Mouse (Mus musculus): ENCODE results near the gene Arhgap28. TPM values are rescaled to one million over a fixed set of nuclear protein-coding genes. Genes with fewer than 3 reads are reported as not detected.

Gene Arhgap28
- total RNA-seq, 1 experiment from 2014 or later = not detected

DNA sequence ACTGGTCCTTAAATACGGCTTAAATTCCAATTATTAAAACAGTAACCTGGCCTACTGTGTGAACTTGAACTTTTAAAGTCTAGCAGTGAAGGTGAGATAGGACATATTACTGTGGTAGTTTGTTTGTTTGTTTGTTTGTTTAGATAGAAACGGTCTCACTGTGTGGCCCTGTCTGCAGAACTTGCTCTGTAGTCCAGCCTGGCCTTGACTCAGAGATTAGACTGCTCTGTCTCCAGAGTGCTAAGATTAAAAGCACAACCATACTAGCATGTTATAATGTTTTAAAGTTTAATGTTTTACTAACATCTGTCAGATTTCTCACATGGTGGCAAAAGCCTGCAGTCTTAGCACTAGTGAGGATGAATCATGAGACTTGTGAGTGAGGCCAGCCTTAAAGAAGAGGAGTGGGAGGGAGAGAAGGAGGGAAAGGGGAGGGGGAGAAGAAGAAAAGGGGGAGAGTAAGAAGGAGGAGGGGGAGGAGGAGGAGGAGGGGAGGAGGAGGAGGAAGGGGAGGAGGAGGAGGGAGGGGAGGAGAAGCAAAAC, 8.6 kb downstream of the Arhgap28 start:
- no peak for ATAC-seq (replicated peaks; ENCODE audit: insufficient number of reproducible peaks, low FRiP score, low TSS enrichment, poor library complexity, severe bottlenecking)

DNA sequence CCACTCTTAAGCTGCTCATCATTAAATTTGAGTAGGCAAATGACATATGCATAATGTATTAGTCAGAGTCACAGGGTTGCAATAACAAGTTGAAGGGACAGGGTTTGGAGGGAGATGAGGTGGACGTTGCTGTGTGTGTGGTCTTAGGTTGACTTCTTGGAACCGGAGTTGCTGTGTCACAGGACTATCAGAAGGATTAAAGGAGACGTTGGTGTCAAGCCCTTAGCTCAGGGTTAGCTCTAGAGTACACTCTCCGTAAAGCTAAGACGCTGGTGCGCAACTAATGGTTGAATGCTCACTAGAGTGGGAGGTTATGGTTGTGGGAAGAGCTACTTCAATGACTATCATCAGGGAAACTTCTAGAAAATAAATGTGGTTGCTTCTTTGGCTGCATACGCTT, 9.1 kb downstream of the Arhgap28 start:
- no peak for ATAC-seq (replicated peaks; ENCODE audit: insufficient number of reproducible peaks, low FRiP score, low TSS enrichment, poor library complexity, severe bottlenecking)

DNA sequence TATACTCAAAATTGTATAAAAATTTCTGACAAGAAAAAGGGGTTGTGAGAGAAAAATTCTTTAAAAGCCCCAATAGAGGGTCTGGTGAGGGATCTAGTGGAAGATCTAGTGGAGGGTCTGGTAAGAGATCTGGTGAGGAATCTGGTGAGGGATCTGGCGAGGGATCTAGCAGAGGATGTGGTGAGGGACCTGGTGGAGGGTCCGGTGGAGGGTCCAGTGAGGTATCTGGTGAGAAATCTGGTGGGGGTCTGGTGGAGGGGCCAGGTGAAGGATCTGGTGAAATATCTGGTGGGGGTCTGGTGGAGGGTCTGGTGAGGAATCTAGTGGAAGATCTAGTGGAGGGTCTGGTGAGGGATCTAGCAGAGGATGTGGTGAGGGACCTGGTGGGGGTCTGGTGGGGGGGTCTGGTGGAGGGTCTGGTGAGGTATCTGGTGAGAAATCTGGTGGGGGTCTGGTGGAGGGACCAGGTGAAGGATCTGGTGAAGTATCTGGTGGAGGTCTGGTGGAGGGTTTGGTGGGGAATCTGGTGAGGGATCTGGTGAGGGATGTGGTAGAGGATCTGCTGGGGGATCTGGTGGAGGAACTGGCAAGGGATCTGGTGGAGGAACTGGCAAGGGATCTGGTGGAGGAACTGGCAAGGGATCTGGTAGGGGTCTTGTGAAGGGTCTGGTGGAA, 10.4 kb downstream of the Arhgap28 start:
- ATAC-seq (replicated peaks; ENCODE audit: insufficient number of reproducible peaks, low FRiP score, low TSS enrichment, poor library complexity, severe bottlenecking) = no peak

DNA sequence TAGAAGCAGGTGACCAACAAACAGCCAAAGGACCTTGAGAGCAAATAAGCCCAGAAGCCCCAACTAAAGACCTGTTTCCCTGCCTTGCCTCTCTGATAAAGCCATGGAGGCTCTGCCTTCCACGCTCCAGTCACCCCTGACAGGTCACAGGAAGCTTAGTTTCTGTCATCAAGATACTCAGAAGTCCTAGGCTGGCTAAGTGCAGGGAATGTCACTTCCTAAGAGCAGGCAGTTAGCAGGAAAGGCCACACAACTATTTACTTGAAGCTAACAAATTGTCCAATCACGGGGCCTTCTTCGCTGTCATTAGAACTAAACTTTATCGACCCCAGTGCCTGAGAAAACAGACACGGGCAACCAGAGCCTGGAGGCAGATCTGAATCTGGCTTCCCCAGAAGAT, 14.2 kb downstream of the Arhgap28 start:
- no peak for ATAC-seq (replicated peaks; ENCODE audit: insufficient number of reproducible peaks, low FRiP score, low TSS enrichment, poor library complexity, severe bottlenecking)

DNA sequence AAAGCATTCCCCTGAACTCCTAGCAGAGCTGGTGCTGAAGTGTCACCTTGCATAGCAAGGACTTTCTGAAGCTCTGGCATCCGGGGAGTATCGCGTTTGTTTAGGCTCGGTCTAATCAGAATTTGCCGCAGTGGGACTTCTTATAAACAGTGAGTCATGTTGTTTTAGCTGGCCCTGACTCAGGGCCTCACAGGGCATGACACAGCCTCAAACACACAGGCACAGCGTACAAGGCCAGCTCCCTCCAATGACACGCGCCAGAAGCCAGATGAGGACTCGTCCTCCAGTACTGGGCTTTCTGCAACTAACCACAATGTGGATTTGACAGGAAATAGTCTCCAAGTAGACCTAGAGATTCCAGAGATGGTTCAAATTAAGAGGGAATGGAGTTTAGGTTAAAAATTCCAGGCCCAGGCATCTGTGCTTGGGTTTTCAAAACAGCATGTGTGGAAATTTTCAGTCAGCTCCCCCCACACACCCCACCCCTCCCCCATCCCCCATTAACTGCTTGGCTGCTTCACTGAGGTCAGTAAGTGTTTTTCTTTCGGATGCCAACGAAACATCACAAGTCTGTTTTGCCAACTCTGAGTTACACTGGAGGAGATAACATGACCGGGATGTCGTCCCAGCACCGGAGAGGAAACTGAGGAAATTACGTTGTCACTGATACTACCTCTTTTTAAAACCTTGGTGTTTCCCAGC, 14.8 kb downstream of the Arhgap28 start:
- ATAC-seq (replicated peaks; ENCODE audit: insufficient number of reproducible peaks, low FRiP score, low TSS enrichment, poor library complexity, severe bottlenecking) = no peak

DNA sequence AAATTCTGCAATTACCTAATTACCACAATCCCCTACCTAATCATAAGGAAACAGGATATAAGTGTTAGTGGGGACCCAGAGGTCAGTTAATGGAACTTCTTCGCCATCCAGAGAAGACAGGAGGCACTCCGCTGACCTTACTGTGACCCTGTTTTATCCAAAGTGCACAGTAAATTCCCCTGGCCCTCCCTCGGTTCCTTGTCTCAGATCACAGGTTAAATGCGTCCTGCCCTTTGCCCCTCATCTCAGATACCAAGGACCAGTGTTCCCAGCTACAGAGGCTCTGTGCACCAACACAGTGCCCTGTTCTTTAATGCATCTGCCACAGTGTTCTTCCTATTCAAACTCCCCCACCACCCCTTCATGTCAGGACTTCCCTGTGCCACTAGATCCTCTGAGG, 18.4 kb downstream of the Arhgap28 start:
- ATAC-seq (replicated peaks; ENCODE audit: insufficient number of reproducible peaks, low FRiP score, low TSS enrichment, poor library complexity, severe bottlenecking) = no peak

DNA sequence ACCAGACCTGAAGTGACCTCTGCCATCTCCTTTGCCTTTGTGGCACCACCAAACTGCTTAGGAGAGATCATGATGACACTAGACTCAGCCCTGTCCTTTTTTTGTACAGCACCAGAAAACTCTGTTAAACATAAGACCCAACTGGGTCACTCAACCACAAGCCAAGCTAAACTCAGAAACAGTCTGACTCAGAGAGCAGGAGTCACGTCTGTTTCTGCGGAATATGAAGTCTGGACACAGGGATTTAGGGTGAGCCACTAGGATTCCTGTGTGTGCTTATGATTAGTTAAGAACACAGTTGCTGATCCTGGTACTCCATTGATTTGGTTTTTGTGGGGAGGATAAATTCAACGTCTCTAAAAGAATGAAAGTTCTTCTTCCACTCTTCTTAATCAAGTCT, 23.3 kb downstream of the Arhgap28 start:
- no peak for ATAC-seq (replicated peaks; ENCODE audit: insufficient number of reproducible peaks, low FRiP score, low TSS enrichment, poor library complexity, severe bottlenecking)

DNA sequence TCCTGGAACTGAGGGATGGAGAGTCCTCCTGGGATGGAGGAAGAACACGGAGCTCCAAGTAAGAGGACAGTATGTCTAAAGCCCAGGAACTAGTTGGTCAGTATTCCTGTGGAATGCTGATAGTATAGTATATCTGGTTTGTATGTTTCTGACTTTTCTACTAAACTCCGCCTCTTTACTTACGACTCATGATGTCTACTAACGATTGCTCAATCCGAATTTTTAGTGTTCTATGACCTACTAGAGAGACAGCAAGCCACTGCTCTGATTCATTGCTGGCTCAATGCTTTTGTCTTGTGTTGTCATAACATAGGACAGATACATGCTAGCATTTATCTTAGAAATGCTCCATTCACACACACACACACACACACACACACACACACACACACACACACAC, 24.7 kb downstream of the Arhgap28 start:
- no peak for ATAC-seq (replicated peaks; ENCODE audit: insufficient number of reproducible peaks, low FRiP score, low TSS enrichment, poor library complexity, severe bottlenecking)

DNA sequence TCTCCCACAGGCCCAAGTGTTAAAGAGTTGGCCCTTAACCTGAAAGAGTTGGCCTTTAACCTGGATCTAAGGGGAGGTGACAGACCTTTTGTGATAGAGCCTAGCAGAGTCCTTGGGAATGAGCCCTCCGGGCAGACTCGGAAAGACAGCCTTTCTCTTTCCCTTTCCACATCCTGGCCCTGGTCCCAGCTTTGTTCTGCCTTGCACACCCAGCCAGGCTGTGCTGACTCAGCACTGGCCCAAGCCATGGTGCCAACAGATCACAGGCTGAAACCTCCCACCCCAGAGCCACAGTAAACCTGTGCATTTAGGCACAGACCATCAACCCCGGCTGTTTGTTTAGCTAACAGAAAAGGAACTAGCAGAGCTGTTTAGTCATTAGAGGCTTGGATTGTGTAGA, 25.1 kb downstream of the Arhgap28 start:
- no peak for ATAC-seq (replicated peaks; ENCODE audit: insufficient number of reproducible peaks, low FRiP score, low TSS enrichment, poor library complexity, severe bottlenecking)

DNA sequence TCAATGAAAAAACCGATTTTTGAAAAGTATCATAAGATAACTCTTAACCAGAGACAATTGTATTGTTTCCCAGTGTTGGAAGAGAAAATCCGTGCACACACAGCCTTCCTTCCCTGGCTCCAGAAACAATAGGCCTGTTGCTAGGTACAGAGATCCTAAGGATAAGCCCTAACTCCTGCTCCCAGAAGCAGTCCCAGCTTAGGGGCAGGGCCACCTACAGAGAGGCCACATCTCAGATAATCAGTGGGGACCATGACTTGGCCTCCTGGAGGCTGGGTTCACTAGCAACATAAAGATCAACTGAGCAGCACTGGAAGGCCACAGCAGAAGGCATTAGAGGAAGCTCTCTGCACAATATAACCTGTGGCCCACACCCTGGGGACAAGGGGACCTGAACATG, 27.5 kb downstream of the Arhgap28 start:
- ATAC-seq (replicated peaks; ENCODE audit: insufficient number of reproducible peaks, low FRiP score, low TSS enrichment, poor library complexity, severe bottlenecking) = no peak

DNA sequence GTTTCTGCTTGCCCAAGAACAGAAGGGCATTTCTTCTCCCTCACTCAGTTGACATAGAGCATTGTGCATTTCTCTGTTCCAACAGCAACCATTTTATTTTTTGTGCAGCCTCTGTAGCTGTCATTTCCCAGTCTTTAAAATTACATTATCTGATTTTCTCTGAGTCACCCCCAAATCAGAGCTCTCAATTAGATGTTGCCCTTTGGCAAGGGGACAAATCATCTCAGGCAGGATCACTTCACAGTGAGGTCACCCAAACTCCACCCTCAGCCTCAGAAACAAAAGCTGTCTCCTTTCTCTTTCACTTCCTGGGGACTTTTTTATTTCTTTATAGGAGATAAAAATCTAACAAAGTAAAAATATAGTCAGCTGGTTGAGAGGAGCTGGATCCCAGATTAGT, 27.9 kb downstream of the Arhgap28 start:
- ATAC-seq (replicated peaks; ENCODE audit: insufficient number of reproducible peaks, low FRiP score, low TSS enrichment, poor library complexity, severe bottlenecking) = no peak

DNA sequence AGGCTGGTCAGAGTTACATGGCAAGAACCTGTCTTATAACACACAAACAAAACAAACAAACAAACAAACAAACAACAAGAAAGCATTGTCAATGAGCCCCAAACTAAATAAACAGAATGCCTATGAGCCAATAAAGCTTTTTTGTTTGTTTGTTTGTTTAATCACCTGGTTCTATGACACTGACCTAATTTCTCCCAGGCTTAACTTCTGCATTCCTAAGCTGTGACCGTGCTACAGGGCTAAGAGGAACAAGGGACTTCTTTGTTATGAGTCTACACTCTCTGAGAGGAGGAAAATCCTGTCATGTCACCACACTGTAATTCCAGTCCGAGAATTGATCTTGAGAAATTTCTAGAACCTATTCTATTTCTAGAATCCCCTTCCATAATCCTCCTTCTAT, 29.2 kb downstream of the Arhgap28 start:
- no peak for ATAC-seq (replicated peaks; ENCODE audit: insufficient number of reproducible peaks, low FRiP score, low TSS enrichment, poor library complexity, severe bottlenecking)

DNA sequence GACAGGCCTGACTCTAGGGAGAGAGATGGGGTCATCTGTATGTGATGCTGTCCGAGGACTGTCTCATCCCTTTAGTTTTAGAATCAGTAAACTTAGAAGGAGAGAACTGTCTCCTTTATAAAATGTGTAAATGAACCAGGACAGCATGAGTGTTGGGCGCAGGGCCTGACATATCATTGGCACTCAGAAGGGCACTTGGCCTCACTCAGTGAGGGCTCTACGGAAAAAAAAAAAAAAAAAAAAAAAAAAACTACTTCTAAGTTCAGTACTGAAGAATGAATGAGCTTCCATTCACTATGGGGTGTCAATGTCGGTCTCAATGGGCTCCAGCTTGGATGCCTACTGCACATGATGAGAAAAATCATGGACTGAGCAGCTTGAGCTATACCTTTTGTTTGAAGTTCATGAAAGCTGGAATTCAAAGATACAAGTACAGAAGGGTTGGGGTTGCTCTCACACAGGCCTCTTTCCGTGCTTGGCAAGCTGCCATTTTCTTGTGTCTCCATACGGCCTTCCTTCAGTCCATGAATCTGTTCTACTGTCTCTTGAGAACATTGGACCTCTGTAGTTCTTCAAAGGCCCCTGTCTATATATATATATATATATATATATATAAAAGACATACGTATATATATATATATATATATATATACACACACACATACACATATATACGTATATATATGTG, 36.9 kb downstream of the Arhgap28 start:
- no peak for ATAC-seq (replicated peaks; ENCODE audit: insufficient number of reproducible peaks, low FRiP score, low TSS enrichment, poor library complexity, severe bottlenecking)

DNA sequence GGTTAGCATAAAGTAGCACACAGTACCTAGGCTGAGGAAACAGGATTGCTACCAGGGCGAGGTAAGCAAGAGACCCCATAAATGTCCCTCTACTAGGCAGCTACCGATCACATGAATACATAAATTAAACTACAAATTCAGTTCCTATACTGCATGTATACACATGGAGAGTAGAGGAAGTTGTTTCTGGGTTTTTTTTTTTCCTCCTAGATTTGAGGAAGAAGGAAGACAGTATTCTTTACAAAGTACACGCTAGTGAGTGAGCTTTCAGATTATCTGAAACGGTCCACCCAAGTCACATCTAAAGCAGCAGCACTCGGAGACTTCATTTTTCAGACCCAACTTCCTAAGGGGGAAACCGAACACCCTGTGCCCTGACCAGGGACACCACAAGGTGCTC, 41.1 kb downstream of the Arhgap28 start:
- ATAC-seq (replicated peaks; ENCODE audit: insufficient number of reproducible peaks, low FRiP score, low TSS enrichment, poor library complexity, severe bottlenecking) = no peak

DNA sequence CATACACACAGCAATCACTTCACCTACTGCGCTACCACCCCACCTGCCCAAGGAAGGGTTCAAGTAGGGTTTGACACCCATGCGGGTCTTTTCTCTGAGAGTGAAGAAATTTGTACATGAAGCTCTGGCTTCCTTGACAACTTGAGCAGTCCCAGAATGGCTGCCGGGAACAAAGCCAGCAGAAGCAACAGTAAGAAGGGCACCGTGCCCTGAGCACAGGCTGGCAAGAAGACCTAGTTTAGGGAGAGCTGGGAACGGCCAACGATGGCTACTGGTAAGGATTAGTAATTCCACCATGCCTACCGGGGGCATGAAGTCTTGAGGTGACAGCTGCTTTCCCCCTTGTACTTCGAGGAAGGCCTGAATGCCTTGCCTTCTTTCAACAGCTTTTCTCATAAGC, 41.9 kb downstream of the Arhgap28 start:
- no peak for ATAC-seq (replicated peaks; ENCODE audit: insufficient number of reproducible peaks, low FRiP score, low TSS enrichment, poor library complexity, severe bottlenecking)

DNA sequence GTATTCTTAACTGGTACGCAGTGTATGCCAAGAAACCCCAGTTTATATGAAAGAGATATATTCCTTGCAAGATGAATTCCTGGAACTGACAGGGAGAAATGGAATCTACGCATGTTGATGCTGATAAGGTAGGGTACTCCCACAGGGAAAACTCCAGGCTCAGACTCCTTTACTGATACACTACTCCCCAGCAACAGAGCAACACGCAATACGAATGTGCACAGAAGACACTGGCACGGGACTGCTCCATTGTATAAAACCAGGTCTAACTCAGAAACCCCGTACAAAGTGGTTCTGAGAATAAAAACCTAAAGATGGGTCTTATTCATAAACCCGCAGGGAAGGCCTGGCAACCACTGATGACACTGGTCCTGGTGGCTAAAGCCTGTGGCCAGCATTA, 45.0 kb downstream of the Arhgap28 start:
- ATAC-seq (replicated peaks; ENCODE audit: insufficient number of reproducible peaks, low FRiP score, low TSS enrichment, poor library complexity, severe bottlenecking) = no peak

DNA sequence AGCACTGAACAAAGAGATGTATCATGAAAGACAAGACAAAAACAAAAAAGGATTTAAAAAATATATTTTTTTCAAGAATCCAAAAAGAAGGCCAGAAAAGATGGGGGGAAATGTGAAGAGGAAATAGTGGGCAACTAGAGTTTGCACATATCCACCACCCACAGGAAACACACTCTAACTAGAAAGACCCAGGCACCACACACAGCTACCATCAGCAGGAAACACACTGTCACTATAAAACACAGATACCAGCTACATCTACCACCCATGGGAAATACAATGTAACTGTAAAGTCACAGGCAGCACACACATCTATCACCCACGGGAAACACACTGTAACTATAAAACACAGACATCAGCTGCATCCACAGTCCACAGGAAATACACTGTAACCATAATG, 46.3 kb downstream of the Arhgap28 start:
- no peak for ATAC-seq (replicated peaks; ENCODE audit: insufficient number of reproducible peaks, low FRiP score, low TSS enrichment, poor library complexity, severe bottlenecking)

DNA sequence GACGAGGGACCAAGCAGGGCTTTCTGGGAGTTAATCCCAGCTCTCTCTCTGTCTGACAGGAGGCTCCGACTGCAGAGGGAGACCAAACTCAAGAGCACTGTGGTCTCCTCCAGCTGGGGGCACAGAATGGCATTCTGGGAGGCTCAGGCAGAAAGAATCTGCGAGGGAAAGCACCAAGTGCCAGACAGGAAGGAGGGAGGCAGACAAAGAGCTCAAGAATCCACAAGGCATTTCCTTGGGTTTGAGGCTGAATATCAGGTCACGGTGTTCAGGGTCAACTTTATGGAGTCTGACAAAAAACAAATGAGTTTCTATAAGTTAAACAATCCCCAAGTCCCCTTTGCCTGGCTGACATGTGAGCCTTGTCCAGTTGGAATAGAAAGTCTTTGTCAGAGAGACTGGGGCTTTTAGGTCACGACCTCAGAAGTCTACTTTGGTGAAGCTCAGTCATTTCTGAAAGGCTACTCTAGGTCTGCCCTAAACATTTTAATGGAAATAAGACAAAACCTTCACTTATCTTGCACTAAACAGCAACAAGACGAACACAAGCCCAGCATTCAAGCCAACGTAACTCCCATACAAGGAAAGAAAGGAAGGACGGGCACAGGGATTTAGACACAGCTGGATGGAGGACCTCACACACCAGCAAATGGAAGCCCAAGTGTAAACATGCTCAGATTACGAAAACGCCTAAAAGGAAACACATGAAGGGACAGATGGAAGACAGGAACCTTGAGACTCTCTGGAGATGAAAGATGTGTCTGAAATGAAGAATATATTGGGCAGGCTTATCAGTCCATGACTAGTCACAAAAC, 47.8 kb downstream of the Arhgap28 start:
- ATAC-seq (replicated peaks; ENCODE audit: insufficient number of reproducible peaks, low FRiP score, low TSS enrichment, poor library complexity, severe bottlenecking) = no peak

DNA sequence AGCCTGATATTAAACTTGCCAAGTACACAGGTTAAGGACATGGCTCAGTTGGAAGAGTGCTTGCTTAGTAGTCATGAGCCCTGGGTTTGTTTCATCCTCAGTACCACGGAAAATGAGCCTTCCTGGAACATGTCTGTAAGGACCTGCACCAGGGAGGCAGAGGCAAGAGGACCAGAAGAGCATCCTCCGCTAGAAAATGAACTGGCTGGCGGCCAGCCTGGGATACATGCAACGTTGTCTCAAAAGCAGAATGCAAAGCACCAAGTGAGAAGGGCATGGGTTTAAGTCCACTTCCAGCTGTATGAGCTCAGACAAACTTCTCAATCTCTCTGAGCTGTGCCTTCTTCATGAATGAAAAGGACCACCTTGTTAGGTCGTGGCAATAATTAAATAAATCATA, 49.0 kb downstream of the Arhgap28 start:
- ATAC-seq (replicated peaks; ENCODE audit: insufficient number of reproducible peaks, low FRiP score, low TSS enrichment, poor library complexity, severe bottlenecking) = no peak
